In the genomic region with DNA sequence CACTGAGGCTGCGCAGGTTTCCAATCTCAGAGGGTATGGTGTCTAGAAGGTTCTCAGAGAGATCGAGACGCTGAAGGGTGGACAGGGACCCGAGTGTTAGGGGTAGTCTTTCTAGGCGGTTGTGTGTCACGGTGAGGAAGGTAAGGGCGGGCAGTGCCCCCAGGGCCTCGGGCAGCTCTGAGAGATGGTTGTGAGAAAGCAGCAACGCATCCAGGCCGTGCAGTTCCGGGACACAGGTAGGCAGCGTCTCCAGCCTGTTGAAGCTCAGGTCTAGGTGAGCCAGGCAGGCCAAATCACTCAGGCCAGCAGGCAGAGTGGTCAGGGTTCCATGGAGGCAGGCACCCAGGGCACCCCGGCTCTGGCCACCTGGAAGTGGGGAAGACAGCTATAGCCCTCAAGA, we compare ENCODE assay signal across 8 mouse cellular contexts. TPM values are rescaled to one million over a fixed set of nuclear protein-coding genes. Genes with fewer than 3 reads are reported as not detected.
DNase-seq lines count a peak whose midpoint lies in the region; ATAC-seq and TF ChIP-seq lines count a peak whose summit lies in the region.

No protein-coding gene starts in this region.

- peak overlapping the region; percentile 93 for H3K4me2 ChIP-seq in kidney, embryonic 15.5 days
- H3K4me2 ChIP-seq in limb, embryonic 15.5 days = peak overlapping the region; percentile 81; the same call in 1 of the 2 replicates

- no peak for ATAC-seq in kidney, embryonic 15.5 days (replicated peaks; ENCODE audit: low FRiP score)
- ATAC-seq in limb, embryonic 15.5 days (ENCODE audit: insufficient number of reproducible peaks, low FRiP score, low TSS enrichment, low read depth) = no peak

- H3K27ac ChIP-seq in kidney, embryonic 15.5 days = no peak overlapping the region
- no peak overlapping the region for H3K27ac ChIP-seq in ES-E14 (ENCODE audit: insufficient read depth, low read depth, low read length, poor library complexity, severe bottlenecking)
- no peak overlapping the region for H3K27ac ChIP-seq in embryonic fibroblast, embryonic 13.5 days (ENCODE audit: insufficient read depth, low read length)
- no peak overlapping the region for H3K27ac ChIP-seq in limb, embryonic 15.5 days

- no peak for TF ChIP-seq CTCF in embryonic fibroblast, embryonic 13.5 days (IDR thresholded peaks at IDR 0.05; ENCODE audit: borderline replicate concordance, insufficient read depth, low read length)

- WGBS in kidney, embryonic 15.5 days = 95% methylated on average over 13 of the region's 13 CpGs
- 87% methylated on average over 13 of the region's 13 CpGs for WGBS in limb, embryonic 15.5 days

- peaks cover 51% of the 10 kb centered on the region for H3K4me1 ChIP-seq in kidney, embryonic 15.5 days
- H3K4me1 ChIP-seq in ES-E14 (ENCODE audit: control insufficient read depth in 2 of 2, insufficient read depth in 2 of 2, low read length in 2 of 2, poor library complexity in 1 of 2) = peaks cover 0 to 15% of the 10 kb centered on the region in 2 experiments; a peak in 2 of 4 replicates
- H3K4me1 ChIP-seq in embryonic fibroblast, embryonic 13.5 days (ENCODE audit: control insufficient read depth, insufficient read depth, low read length) = peaks cover 3% of the 10 kb centered on the region; the same call in 1 of the 2 replicates
- H3K4me1 ChIP-seq in limb, embryonic 15.5 days = peaks cover 43% of the 10 kb centered on the region

- DNase-seq in kidney, adult 18-20 months = no peak
- no peak for DNase-seq in ES-E14 (ENCODE audit: low read depth, low spot score)
- no peak for DNase-seq in ovary, postnatal 36 days (ENCODE audit: low spot score)
- DNase-seq in adrenal gland, postnatal 4 days (ENCODE audit: low spot score in 2 of 2) = no peak
- no peak for DNase-seq in adrenal gland, postnatal 25 days

- peaks cover 41% of the 10 kb centered on the region for H3K36me3 ChIP-seq in kidney, embryonic 15.5 days
- peaks cover 48% of the 10 kb centered on the region for H3K36me3 ChIP-seq in ES-E14 (ENCODE audit: control insufficient read depth, insufficient read depth, low read length, poor library complexity, severe bottlenecking)
- peaks cover 35% of the 10 kb centered on the region for H3K36me3 ChIP-seq in limb, embryonic 15.5 days

- no peaks in the 10 kb centered on the region for H3K27me3 ChIP-seq in kidney, embryonic 15.5 days
- no peaks in the 10 kb centered on the region for H3K27me3 ChIP-seq in limb, embryonic 15.5 days

- no peaks in the 10 kb centered on the region for H3K9me3 ChIP-seq in kidney, embryonic 15.5 days (replicated peaks)
- H3K9me3 ChIP-seq in ES-E14 (ENCODE audit: control insufficient read depth, insufficient read depth, low read depth, low read length) = no peaks in the 10 kb centered on the region
- no peaks in the 10 kb centered on the region for H3K9me3 ChIP-seq in limb, embryonic 15.5 days

- H3K9ac ChIP-seq in kidney, embryonic 15.5 days = peak overlapping the region; percentile 66; the same call in 1 of the 2 replicates
- H3K9ac ChIP-seq in ES-E14 (ENCODE audit: insufficient read depth, low read depth, low read length, poor library complexity, severe bottlenecking) = peak overlapping the region; percentile 83; the same call in 1 of the 2 replicates
- H3K9ac ChIP-seq in limb, embryonic 15.5 days = 0 out of 2 replicates have a peak overlapping the region, but pooled peaks have one; percentile 17

- TF ChIP-seq POLR2A in embryonic fibroblast, embryonic 13.5 days (IDR thresholded peaks at IDR 0.05; ENCODE audit: low read depth, low read length) = no peak

- in situ Hi-C loops in ES-E14 (cut with MboI; ENCODE audit: low sequenced_read_pairs in 2 of 2, unreplicated experiment in 2 of 2) = no loop called here

- H3K4me3 ChIP-seq in kidney, embryonic 15.5 days (replicated peaks) = peak overlapping the region; percentile 55; the same call in 1 of the 2 replicates
- H3K4me3 ChIP-seq in ES-E14 (ENCODE audit: insufficient read depth in 1 of 2, low read depth in 1 of 2, low read length in 2 of 2, poor library complexity in 1 of 2, severe bottlenecking in 1 of 2) = peak overlapping the region; percentile 61 to 89
- H3K4me3 ChIP-seq in embryonic fibroblast, embryonic 13.5 days (ENCODE audit: insufficient read depth, low read length) = peak overlapping the region; percentile 63
- peak overlapping the region; percentile 45; the same call in 1 of the 2 replicates for H3K4me3 ChIP-seq in limb, embryonic 15.5 days

TF ChIP-seq in ES-E14, 5 proteins besides CTCF, POLR2A, EP300 and RAD21:
- no peak for TF ChIP-seq ZC3H11A (IDR thresholded peaks at IDR 0.05; ENCODE audit: borderline replicate concordance, low read depth, low read length)
- TF ChIP-seq HCFC1 (IDR thresholded peaks at IDR 0.05; ENCODE audit: borderline replicate concordance, insufficient read depth, low read length) = no peak
- no peak for TF ChIP-seq MAFK (IDR thresholded peaks at IDR 0.05; ENCODE audit: insufficient read depth, low read depth, low read length)
- TF ChIP-seq CHD2 (IDR thresholded peaks at IDR 0.05; ENCODE audit: low read depth, low read length) = no peak
- no peak for TF ChIP-seq ZNF384 (IDR thresholded peaks at IDR 0.05; ENCODE audit: low read depth, low read length)

RNA-seq across cellular contexts. Expression of a gene that starts 1.6 kb away (rescaled TPM):
- 10.5 and 12.6 TPM in 2 replicates for polyA plus RNA-seq in kidney, embryonic 15.5 days (2015; fragmentation: Nextera tagmentation; extraction: Ambion mirVana)
- total RNA-seq in ES-E14 (2012; rRNA removed) = 23.4 and 36.0 TPM in 2 replicates
- polyA plus RNA-seq in embryonic fibroblast, embryonic 13.5 days (2011; ENCODE audit: insufficient read length, low read depth, missing spikeins) = 12.4 and 18.1 TPM in 2 replicates
- polyA plus RNA-seq in limb, embryonic 15.5 days (2015; fragmentation: Nextera tagmentation; extraction: Ambion mirVana) = 8.8 and 9.8 TPM in 2 replicates
- 10 to 100 TPM in 1 of 2 experiments, 1 to 10 TPM in 1; 8.4 to 12.6 TPM for total RNA-seq in adrenal gland, postnatal 4 days (2021)
- 3.0 and 3.3 TPM in 2 replicates for total RNA-seq in adrenal gland, postnatal 25 days (2021)

RNA-seq across cellular contexts. Expression of a gene that starts 4.5 kb away (rescaled TPM):
- 27.6 and 34.0 TPM in 2 replicates for polyA plus RNA-seq in kidney, embryonic 15.5 days (2015; fragmentation: Nextera tagmentation; extraction: Ambion mirVana)
- total RNA-seq in ES-E14 (2012; rRNA removed) = 16.2 and 19.8 TPM in 2 replicates
- 24.0 and 26.9 TPM in 2 replicates for polyA plus RNA-seq in embryonic fibroblast, embryonic 13.5 days (2011; ENCODE audit: insufficient read length, low read depth, missing spikeins)
- polyA plus RNA-seq in limb, embryonic 15.5 days (2015; fragmentation: Nextera tagmentation; extraction: Ambion mirVana) = 28.8 and 29.5 TPM in 2 replicates
- 10 to 100 TPM; 46.9 to 60.3 TPM for total RNA-seq in adrenal gland, postnatal 4 days (2021)
- 95.6 and 102 TPM in 2 replicates for total RNA-seq in adrenal gland, postnatal 25 days (2021)

RNA-seq across cellular contexts. Expression of a gene that starts 5.0 kb away (rescaled TPM):
- 1,339 and 1,510 TPM in 2 replicates for polyA plus RNA-seq in kidney, embryonic 15.5 days (2015; fragmentation: Nextera tagmentation; extraction: Ambion mirVana)
- total RNA-seq in ES-E14 (2012; rRNA removed) = 3,085 and 4,150 TPM in 2 replicates
- 1,600 and 1,818 TPM in 2 replicates for polyA plus RNA-seq in embryonic fibroblast, embryonic 13.5 days (2011; ENCODE audit: insufficient read length, low read depth, missing spikeins)
- polyA plus RNA-seq in limb, embryonic 15.5 days (2015; fragmentation: Nextera tagmentation; extraction: Ambion mirVana) = 1,100 and 1,341 TPM in 2 replicates
- total RNA-seq in adrenal gland, postnatal 4 days (2021) = 1,000 to 10,000 TPM; 1,329 to 1,362 TPM
- 917 and 919 TPM in 2 replicates for total RNA-seq in adrenal gland, postnatal 25 days (2021)

RNA-seq across cellular contexts. Expression of a gene that starts 12.8 kb away (rescaled TPM):
- 36.3 and 41.7 TPM in 2 replicates for polyA plus RNA-seq in kidney, embryonic 15.5 days (2015; fragmentation: Nextera tagmentation; extraction: Ambion mirVana)
- total RNA-seq in ES-E14 (2012; rRNA removed) = 10.7 and 12.7 TPM in 2 replicates
- 18.9 and 26.7 TPM in 2 replicates for polyA plus RNA-seq in embryonic fibroblast, embryonic 13.5 days (2011; ENCODE audit: insufficient read length, low read depth, missing spikeins)
- polyA plus RNA-seq in limb, embryonic 15.5 days (2015; fragmentation: Nextera tagmentation; extraction: Ambion mirVana) = 16.9 and 23.6 TPM in 2 replicates
- total RNA-seq in adrenal gland, postnatal 4 days (2021) = 100 to 1,000 TPM; 173 to 205 TPM
- 538 and 617 TPM in 2 replicates for total RNA-seq in adrenal gland, postnatal 25 days (2021)

RNA-seq across cellular contexts. Expression of a gene that starts 12.9 kb away (rescaled TPM):
- polyA plus RNA-seq in kidney, embryonic 15.5 days (2015; fragmentation: Nextera tagmentation; extraction: Ambion mirVana) = 2.6 and 3.4 TPM in 2 replicates
- total RNA-seq in ES-E14 (2012; rRNA removed) = 1.5 and 2.7 TPM in 2 replicates
- 4.9 and 5.4 TPM in 2 replicates for polyA plus RNA-seq in embryonic fibroblast, embryonic 13.5 days (2011; ENCODE audit: insufficient read length, low read depth, missing spikeins)
- polyA plus RNA-seq in limb, embryonic 15.5 days (2015; fragmentation: Nextera tagmentation; extraction: Ambion mirVana) = 1.1 and 1.9 TPM in 2 replicates
- 1 to 10 TPM; 2.7 to 4.8 TPM for total RNA-seq in adrenal gland, postnatal 4 days (2021)
- total RNA-seq in adrenal gland, postnatal 25 days (2021) = 0.57 and 1.3 TPM in 2 replicates

Comparison
In these comparisons a context has a peak if more than half of its experiments do, and no peak if none do; other contexts are left out.
1. H3K9ac ChIP-seq: peak in every context shown above with its lines; median percentile 83 in ES-E14; 66 in kidney, embryonic 15.5 days; 17 in limb, embryonic 15.5 days.